Mouse (Mus musculus) gastrocnemius, adult 2 months (tissue): ENCODE measurements around the gene Cdc6. TPM values are rescaled to one million over a fixed set of nuclear protein-coding genes. Genes with fewer than 3 reads are reported as not detected.
"Not testable (repeated sequence)": the region's sequence is repeated elsewhere in the genome, so short reads cannot be mapped to it uniquely, and the experiment has no call there.

Experiments
- DNase-seq: peaks from one replicate; pipeline ENCODE4 v3.0.0; 2022
- H3K27ac ChIP-seq: fragments of 200-600 bp; 2 replicates; pipeline ENCODE4 v1.8.1; 2022; ENCODE audit warnings: mild to moderate bottlenecking
- H3K4me3 ChIP-seq: fragments of 200-600 bp; 2 replicates; pipeline ENCODE4 v1.8.1; 2022; ENCODE audit warnings: mild to moderate bottlenecking, moderate library complexity
- CTCF ChIP-seq: fragments of 200-600 bp; IDR thresholded peaks from 2 replicates; pipeline ENCODE4 v1.8.1; 2022; ENCODE audit warnings: antibody characterized with exemption, mild to moderate bottlenecking, moderate library complexity
- intact Hi-C: fragments of 180-260 bp; cut with DNase I; formaldehyde crosslinking; loops from one replicate; pipeline ENCODE4 v1.15.1; 2025
- total RNA-seq, 2 experiments: library from RNA; stranded (reverse); gene quantifications; 2 replicates each; pipeline ENCODE4 v1.2.3; 2021

Cdc6 gene
- total RNA-seq, 2 experiments from 2014 or later = 0.11 TPM; not detected in 1

- intact Hi-C loops = loop anchor here (10.0 kb wide), 2 partner anchors 107 to 197 kb away; no protein-coding TSS in a partner anchor
- peak; percentile 16 for DNase-seq
- no peak within 1 kb of the TSS for H3K27ac ChIP-seq
- peak within 1 kb of the TSS; percentile 29 for H3K4me3 ChIP-seq
- no peak for TF ChIP-seq CTCF
These were observed 20.0 kb downstream of the Cdc6 start, which contains the start of gene Rara for GRCm38 (mm10) chr11:98927438-98928076. TSS of gene Rara (plus strand) at chr11:98927818.

GRCm38 (mm10) chr11:98928186-98928893, 20.7 kb downstream of the Cdc6 start:
- H3K4me3 ChIP-seq = peak overlapping the region; percentile 29
- DNase-seq = peak; percentile 14
- no peak for TF ChIP-seq CTCF
- intact Hi-C loops = loop anchor here (10.0 kb wide), 2 partner anchors 106 to 196 kb away; no protein-coding TSS in a partner anchor
- no peak overlapping the region for H3K27ac ChIP-seq

GRCm38 (mm10) chr11:98929503-98929902, 21.9 kb downstream of the Cdc6 start:
- no peak for TF ChIP-seq CTCF
- intact Hi-C loops = loop anchor here (10.0 kb wide), 2 partner anchors 105 to 195 kb away; no protein-coding TSS in a partner anchor
- H3K4me3 ChIP-seq = no peak overlapping the region
- DNase-seq = peak; percentile 53
- H3K27ac ChIP-seq = peak overlapping the region; percentile 87

DNA sequence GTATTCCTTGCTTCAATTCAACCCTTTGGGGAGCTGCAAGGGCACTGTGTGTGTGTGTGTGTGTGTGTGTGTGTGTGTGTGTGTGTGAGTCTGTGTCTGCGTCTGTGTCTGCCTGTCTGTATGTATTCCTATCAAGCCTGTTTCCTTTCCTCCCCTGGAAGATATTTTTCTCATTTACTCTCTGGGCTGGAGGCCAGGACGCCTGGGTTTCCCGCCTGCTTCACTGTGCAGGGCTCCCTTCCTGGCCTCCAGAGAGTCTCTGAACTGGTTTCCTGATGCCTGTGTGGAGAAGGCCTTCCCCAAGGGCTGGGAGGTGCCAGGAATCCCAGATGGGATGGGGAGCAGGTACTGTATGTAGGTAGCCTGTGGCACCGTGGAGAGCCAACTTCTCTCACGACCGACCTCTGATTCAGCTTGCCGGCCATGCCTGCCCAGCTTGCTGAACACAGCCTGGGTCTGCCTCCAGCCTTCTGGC, 22.6 kb downstream of the Cdc6 start:
- TF ChIP-seq CTCF = no peak
- DNase-seq = peak; percentile 58
- intact Hi-C loops = loop anchor here (2.0 kb wide), 1 partner anchor 37 kb away; no protein-coding TSS in a partner anchor
- peak overlapping the region; percentile 87 for H3K27ac ChIP-seq
- H3K4me3 ChIP-seq = no peak overlapping the region

DNA sequence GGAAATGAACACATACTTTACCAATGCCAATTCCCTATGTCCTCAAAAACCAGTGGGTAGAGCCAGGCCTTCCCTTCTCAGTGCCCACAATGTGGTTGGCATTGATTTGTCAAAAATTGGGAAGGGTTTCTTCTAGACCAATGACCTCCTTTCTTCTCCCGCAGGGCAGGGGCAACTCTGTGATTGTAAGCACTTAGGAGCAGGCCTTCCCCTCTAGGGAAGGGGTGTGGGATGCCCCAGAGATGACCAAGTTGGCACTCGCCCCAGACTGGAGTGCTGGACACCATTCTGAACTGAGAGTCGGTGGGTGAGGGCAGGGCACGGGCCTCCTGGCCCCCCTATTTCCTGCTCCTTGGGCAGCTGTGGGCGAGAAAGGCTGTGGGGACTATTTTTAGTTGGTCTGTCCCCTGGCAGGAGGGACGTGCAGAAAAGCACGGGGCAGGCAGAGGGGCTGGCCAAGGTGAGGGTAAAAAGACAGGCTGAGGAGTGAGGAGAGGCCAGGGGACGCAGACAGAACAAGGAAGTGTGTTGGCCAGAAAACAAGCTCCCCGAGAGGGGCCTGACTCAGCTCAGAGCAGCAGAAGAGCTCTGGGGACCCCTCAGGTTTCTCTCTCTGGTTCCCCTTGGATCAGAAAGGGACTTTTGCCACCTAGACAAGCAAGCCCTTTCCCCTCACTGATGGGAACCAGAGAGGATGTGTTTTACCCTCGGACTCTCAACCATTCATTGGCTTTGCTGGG, 23.3 kb downstream of the Cdc6 start:
- intact Hi-C loops = loop anchor here (2.0 kb wide), 1 partner anchor 36 kb away; no protein-coding TSS in a partner anchor
- peak overlapping the region; percentile 87 for H3K27ac ChIP-seq
- no peak for TF ChIP-seq CTCF
- DNase-seq = peak; percentile 72
- peak overlapping the region; percentile 32 for H3K4me3 ChIP-seq

- H3K27ac ChIP-seq = peak overlapping the region; percentile 87
- intact Hi-C loops = loop anchor here (2.0 kb wide), 1 partner anchor 35 kb away; no protein-coding TSS in a partner anchor
- TF ChIP-seq CTCF = peak; percentile 15; the same call in 1 of the 2 replicates
- peak overlapping the region; percentile 32; the same call in 1 of the 2 replicates for H3K4me3 ChIP-seq
- DNase-seq = peak; percentile 67
These were observed 24.1 kb downstream of the Cdc6 start for GRCm38 (mm10) chr11:98931513-98932292.

- peak; percentile 56 for DNase-seq
- H3K4me3 ChIP-seq = peak overlapping the region; percentile 38
- peak overlapping the region; percentile 87 for H3K27ac ChIP-seq
- TF ChIP-seq CTCF = no peak
- intact Hi-C loops = no loop called here
These were observed 24.9 kb downstream of the Cdc6 start for GRCm38 (mm10) chr11:98932293-98933091.

GRCm38 (mm10) chr11:98933151-98933550, 25.6 kb downstream of the Cdc6 start:
- intact Hi-C loops = no loop called here
- Histone ChIP-seq H3K27ac (peak overlapping the region; percentile 87), H3K4me3 (peak overlapping the region; percentile 38)
- TF ChIP-seq CTCF = peak; percentile 76
- peak; percentile 88 for DNase-seq

DNA sequence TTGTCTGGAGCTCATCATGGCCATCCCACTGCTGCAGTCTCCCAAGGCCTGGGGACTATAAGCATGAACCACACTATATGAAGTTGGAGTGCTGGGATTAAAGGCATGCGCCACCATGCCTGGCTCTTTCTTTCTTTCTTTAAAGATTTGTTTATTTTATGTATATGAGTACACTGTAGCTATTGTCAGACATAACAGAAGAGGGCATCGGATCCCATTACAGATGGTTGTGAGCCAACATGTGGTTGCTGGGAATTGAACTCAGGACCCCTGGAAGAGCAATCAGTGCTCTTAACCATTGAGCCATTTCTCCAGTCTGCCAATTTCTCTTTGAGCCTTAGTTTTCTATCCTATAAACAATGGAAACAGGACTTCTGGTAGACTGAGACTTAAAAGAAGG, 26.2 kb downstream of the Cdc6 start:
- DNase-seq, H3K4me3 ChIP-seq, intact Hi-C loops: not testable (repeated sequence)
- H3K27ac ChIP-seq = peak overlapping the region; percentile 87; the same call in 1 of the 2 replicates

DNA sequence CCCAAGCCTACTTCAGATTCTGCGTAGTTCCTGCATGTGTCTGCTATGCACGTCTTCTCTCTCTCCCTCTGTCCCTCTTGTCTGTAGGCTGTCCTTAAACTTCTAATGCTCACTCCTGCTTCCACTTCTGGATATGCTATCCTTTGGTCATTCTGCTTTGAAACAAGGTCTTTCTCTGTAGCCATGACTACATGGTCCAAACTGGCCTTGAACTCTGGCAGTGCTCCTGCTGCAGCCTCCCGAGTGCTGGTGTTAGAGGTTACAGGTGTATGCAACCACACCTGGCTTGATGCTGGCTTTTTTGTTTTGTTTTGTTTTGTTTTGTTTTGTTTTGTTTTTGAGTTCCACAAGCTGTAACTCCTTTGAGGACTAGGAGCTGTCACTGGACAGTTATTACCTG, 26.8 kb downstream of the Cdc6 start:
- no peak overlapping the region for H3K4me3 ChIP-seq
- H3K27ac ChIP-seq = peak overlapping the region; percentile 25; the same call in 1 of the 2 replicates
- intact Hi-C loops = no loop called here
- no peak for TF ChIP-seq CTCF
- DNase-seq = no peak

DNA sequence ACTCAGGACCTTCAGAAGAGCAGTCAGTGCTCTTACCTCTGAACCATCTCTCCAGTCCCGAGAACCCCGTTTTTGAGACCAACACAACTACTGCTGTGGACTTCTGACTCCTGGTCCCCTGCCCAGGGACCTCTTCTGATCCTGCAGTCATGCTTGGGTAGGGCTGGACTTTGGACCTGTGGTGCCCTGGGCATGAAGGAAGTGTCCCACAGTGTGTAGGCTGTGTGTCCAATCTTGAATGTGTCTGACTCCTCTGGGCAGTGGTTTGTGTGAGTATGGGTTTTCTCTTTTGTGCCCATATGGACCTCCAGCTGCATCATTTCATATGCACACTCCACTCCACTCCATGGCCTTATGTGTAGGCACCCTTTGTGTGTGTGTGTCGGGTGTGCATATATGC, 27.5 kb downstream of the Cdc6 start:
- Histone ChIP-seq H3K4me3 (no peak overlapping the region), H3K27ac (peak overlapping the region; percentile 92)
- intact Hi-C loops = no loop called here
- DNase-seq = no peak
- no peak for TF ChIP-seq CTCF
